Mouse (Mus musculus): Measurements from ENCODE around the gene Cryba2. TPM values are rescaled to one million over a fixed set of nuclear protein-coding genes. Genes with fewer than 3 reads are reported as not detected.

Cryba2 gene
- not detected for total RNA-seq (2023)

GRCm38 (mm10) chr1:74893134-74893855 lies at the start of gene Cryba2:
Cryba2 (minus strand) TSS chr1:74893143.

GRCm38 (mm10) chr1:74935402-74935801 lies 42.5 kb upstream of the Cryba2 start, which contains the start of gene Cfap65:
Cfap65 (minus strand) TSS chr1:74935599.

GRCm38 (mm10) chr1:74885369-74886042 lies 7.4 kb downstream of the Cryba2 start, which contains the start of gene Fev:
Fev (minus strand) TSS chr1:74885419.

GRCm38 (mm10) chr1:74854306-74855056 lies 38.5 kb downstream of the Cryba2 start, which contains the start of gene Cdk5r2:
Cdk5r2 (plus strand) TSS chr1:74854934.

Other genes starting within 250 kb of the Cryba2 start
- 10 to 100 TPM; 26.2 to 33.6 TPM for gene Ttll4, start 231.4 kb downstream of the Cryba2 start, total RNA-seq (2023)
- 100 to 1,000 TPM; 183 to 203 TPM for gene Cyp27a1, start 179.6 kb downstream of the Cryba2 start, total RNA-seq (2023)
- not detected for gene Prkag3, start 143.9 kb downstream of the Cryba2 start, total RNA-seq (2023)
- gene Wnt6, start 121.3 kb downstream of the Cryba2 start, total RNA-seq (2023): 1 to 10 TPM; 3.7 to 6.5 TPM
- not detected for gene Wnt10a, start 101.6 kb downstream of the Cryba2 start, total RNA-seq (2023)
- not detected for gene Cdk5r2, start 38.2 kb downstream of the Cryba2 start, total RNA-seq (2023)
- not detected for gene Fev, start 7.7 kb downstream of the Cryba2 start, total RNA-seq (2023)
- not detected for gene Cfap65, start 42.5 kb upstream of the Cryba2 start, total RNA-seq (2023)
- under 1 TPM; 0.33 to 0.42 TPM for gene Ihh, start 58.5 kb upstream of the Cryba2 start, total RNA-seq (2023)
- gene Nhej1, start 232.1 kb upstream of the Cryba2 start, total RNA-seq (2023): 1 to 10 TPM; 4.4 to 4.8 TPM
- 1 to 10 TPM; 1.2 TPM for gene Slc23a3, start 240.7 kb upstream of the Cryba2 start, total RNA-seq (2023)
- gene Cnppd1, start 249.6 kb upstream of the Cryba2 start, total RNA-seq (2023): 100 to 1,000 TPM; 115 to 119 TPM
- 10 to 100 TPM; 66.3 to 67.3 TPM for gene Retreg2, start 249.6 kb upstream of the Cryba2 start, total RNA-seq (2023)